Mouse (Mus musculus): ENCODE data around the gene Cabp2.

DNA sequence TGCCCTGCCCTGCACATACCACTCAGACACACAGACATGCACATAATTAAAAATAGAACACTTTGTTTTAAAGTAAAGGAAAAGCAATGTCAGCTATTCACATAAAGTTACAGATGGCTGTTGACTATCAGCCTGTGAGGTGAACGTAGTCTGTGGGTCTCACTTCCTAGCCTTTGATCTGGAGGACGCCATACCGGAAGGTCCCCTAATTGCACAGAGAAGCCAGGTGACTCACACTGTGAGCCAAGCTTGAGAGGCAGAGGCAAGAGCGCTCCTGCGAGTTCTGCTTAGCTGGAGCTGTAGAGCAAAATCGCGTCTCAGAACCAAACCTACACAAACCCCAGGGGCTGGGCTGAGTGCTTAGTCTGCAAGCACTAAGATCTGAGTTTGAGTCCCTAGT, 12.4 kb downstream of the Cabp2 start:
- TF ChIP-seq CTCF (IDR thresholded peaks at IDR 0.05; ENCODE audit: low read depth) (no peak), EP300 (IDR thresholded peaks at IDR 0.05; ENCODE audit: low read depth) (no peak)
